Mouse (Mus musculus): ENCODE measurements at regions not wholly inside any gene's neighbourhood (a gene's known extent, or its start where the extent isn't known, plus 50 kb on each side); places are given as distances from the start of the nearest gene placed in this dataset.

GRCm38 (mm10) chr2:148558365-148558764 is 114.0 kb upstream of the Nxt1 start:
- DNase-seq (ENCODE audit: low spot score): no peak

GRCm38 (mm10) chr2:148551207-148551606 is 107.8 kb upstream of the Cd93 start:
- no peak for DNase-seq (ENCODE audit: low spot score)

GRCm38 (mm10) chr2:148549618-148550017 is 106.3 kb upstream of the Cd93 start:
- no peak for DNase-seq (ENCODE audit: low spot score)

GRCm38 (mm10) chr2:148542340-148542739 is 99.0 kb upstream of the Cd93 start:
- DNase-seq (ENCODE audit: low spot score): no peak

- no peak for DNase-seq (ENCODE audit: low spot score)
These were observed 94.6 kb upstream of the Cd93 start for GRCm38 (mm10) chr2:148537914-148538510.

- no peak for DNase-seq (ENCODE audit: low spot score)
These were observed 93.9 kb upstream of the Cd93 start for GRCm38 (mm10) chr2:148537251-148537650.

GRCm38 (mm10) chr2:148536608-148537007 is 93.2 kb upstream of the Cd93 start:
- no peak for DNase-seq (ENCODE audit: low spot score)

GRCm38 (mm10) chr2:148535562-148536180 is 92.3 kb upstream of the Cd93 start:
- peak; percentile 37 for DNase-seq (ENCODE audit: low spot score)

GRCm38 (mm10) chr2:148532051-148532450 is 88.7 kb upstream of the Cd93 start:
- DNase-seq (ENCODE audit: low spot score): no peak

GRCm38 (mm10) chr2:148530546-148530945 is 87.2 kb upstream of the Cd93 start:
- DNase-seq (ENCODE audit: low spot score): no peak

GRCm38 (mm10) chr2:148529900-148530299 is 86.5 kb upstream of the Cd93 start:
- DNase-seq (ENCODE audit: low spot score): no peak

- no peak for DNase-seq (ENCODE audit: low spot score)
These were observed 84.4 kb upstream of the Cd93 start for GRCm38 (mm10) chr2:148527755-148528154.

- DNase-seq (ENCODE audit: low spot score): no peak
These were observed 82.1 kb upstream of the Cd93 start for GRCm38 (mm10) chr2:148525496-148525895.

GRCm38 (mm10) chr2:148523401-148523800 is 80.0 kb upstream of the Cd93 start:
- no peak for DNase-seq (ENCODE audit: low spot score)

- DNase-seq (ENCODE audit: low spot score): no peak
These were observed 79.6 kb upstream of the Cd93 start for GRCm38 (mm10) chr2:148522936-148523335.

GRCm38 (mm10) chr2:148521966-148522575 is 78.7 kb upstream of the Cd93 start:
- DNase-seq (ENCODE audit: low spot score): no peak

- no peak for DNase-seq (ENCODE audit: low spot score)
These were observed 76.9 kb upstream of the Cd93 start for GRCm38 (mm10) chr2:148520291-148520690.

- no peak for DNase-seq (ENCODE audit: low spot score)
These were observed 76.4 kb upstream of the Cd93 start for GRCm38 (mm10) chr2:148519689-148520290.

- DNase-seq (ENCODE audit: low spot score): no peak
These were observed 74.5 kb upstream of the Cd93 start for GRCm38 (mm10) chr2:148517906-148518305.

GRCm38 (mm10) chr2:148510008-148510681 is 66.8 kb upstream of the Cd93 start:
- DNase-seq (ENCODE audit: low spot score): no peak

- no peak for DNase-seq (ENCODE audit: low spot score)
These were observed 66.0 kb upstream of the Cd93 start for GRCm38 (mm10) chr2:148509357-148509756.

GRCm38 (mm10) chr2:148507523-148507922 is 64.2 kb upstream of the Cd93 start:
- no peak for DNase-seq (ENCODE audit: low spot score)

GRCm38 (mm10) chr2:148506966-148507365 is 63.6 kb upstream of the Cd93 start:
- DNase-seq (ENCODE audit: low spot score): no peak

Data from layer of hippocampus, adult 11-12 months (tissue).